In genomic region chr6:135026755-135027154, GRCm38 (mm10) we compare ENCODE assay signal across 18 mouse cellular contexts. TPM values are rescaled to one million over a fixed set of nuclear protein-coding genes. Genes with fewer than 3 reads are reported as not detected.
DNase-seq lines count a peak whose midpoint lies in the region; ATAC-seq and TF ChIP-seq lines count a peak whose summit lies in the region.
"Had no signal": no experiment of that assay in that cellular context is flagged by ENCODE, and none has a peak within 500 bp of the region (broad histone marks: within the 10 kb centered on the region; RNA-seq: fewer than 3 reads in every experiment).

No protein-coding gene starts in this region.

- TF ChIP-seq EP300 in stomach, postnatal 0 days (optimal IDR thresholded peaks at IDR 0.05), result no peak

- no peaks in the 10 kb centered on the region for H3K9me3 ChIP-seq in heart, embryonic 10.5 days
- no peaks in the 10 kb centered on the region for H3K9me3 ChIP-seq in stomach, postnatal 0 days (ENCODE audit: control insufficient read depth, low read length)
- H3K9me3 ChIP-seq: embryonic facial prominence, embryonic 12.5 days; hindbrain, embryonic 10.5 days; limb, embryonic 15.5 days; midbrain, embryonic 12.5 days; stomach, embryonic 15.5 days had no signal

- no peak overlapping the region for H3K4me2 ChIP-seq in stomach, postnatal 0 days (replicated peaks; ENCODE audit: low read depth)
- H3K4me2 ChIP-seq: embryonic facial prominence, embryonic 12.5 days; limb, embryonic 15.5 days; midbrain, embryonic 12.5 days; stomach, embryonic 15.5 days had no signal

- no peak overlapping the region for H3K9ac ChIP-seq in stomach, postnatal 0 days (ENCODE audit: low read length)
- H3K9ac ChIP-seq: embryonic facial prominence, embryonic 12.5 days; limb, embryonic 15.5 days; midbrain, embryonic 12.5 days; stomach, embryonic 15.5 days had no signal

- H3K27me3 ChIP-seq in heart, embryonic 10.5 days (ENCODE audit: insufficient read depth, poor library complexity, severe bottlenecking), result no peaks in the 10 kb centered on the region
- H3K27me3 ChIP-seq in stomach, postnatal 0 days (ENCODE audit: control insufficient read depth, insufficient read depth, low read length), result no peaks in the 10 kb centered on the region
- H3K27me3 ChIP-seq: CH12.LX; embryonic facial prominence, embryonic 12.5 days; limb, embryonic 15.5 days; midbrain, embryonic 12.5 days; stomach, embryonic 15.5 days had no signal

- no peaks in the 10 kb centered on the region for H3K4me1 ChIP-seq in heart, embryonic 10.5 days
- no peaks in the 10 kb centered on the region for H3K4me1 ChIP-seq in stomach, postnatal 0 days (replicated peaks; ENCODE audit: control insufficient read depth, insufficient read depth)
- H3K4me1 ChIP-seq: embryonic facial prominence, embryonic 12.5 days; hindbrain, embryonic 10.5 days; limb, embryonic 15.5 days; midbrain, embryonic 12.5 days; stomach, embryonic 15.5 days had no signal

- WGBS in heart, embryonic 10.5 days, result 71% methylated on average over 2 of the region's 2 CpGs
- WGBS in stomach, postnatal 0 days, result 59% methylated on average over 2 of the region's 2 CpGs

- no peak overlapping the region for H3K27ac ChIP-seq in heart, embryonic 10.5 days
- H3K27ac ChIP-seq in stomach, postnatal 0 days (replicated peaks), result peak overlapping the region; percentile 65
- H3K27ac ChIP-seq: embryonic facial prominence, embryonic 12.5 days; heart, adult 2 months; hindbrain, embryonic 10.5 days; limb, embryonic 15.5 days; midbrain, embryonic 12.5 days; stomach, embryonic 15.5 days had no signal

- peaks cover 37% of the 10 kb centered on the region for H3K36me3 ChIP-seq in heart, embryonic 10.5 days
- peaks cover 16% of the 10 kb centered on the region for H3K36me3 ChIP-seq in stomach, postnatal 0 days (ENCODE audit: control insufficient read depth, insufficient read depth, low read length)

- TF ChIP-seq CTCF in stomach, postnatal 0 days (IDR thresholded peaks at IDR 0.05; ENCODE audit: low read depth), result no peak

- DNase-seq in heart, postnatal 4 days, result peak; percentile 54
- DNase-seq in heart, embryonic 10.5 days (ENCODE audit: low spot score), result no peak
- DNase-seq in urinary bladder, postnatal 25 days (ENCODE audit: low spot score), result peak; percentile 27
- DNase-seq in urinary bladder, postnatal 10 days (ENCODE audit: low spot score), result no peak
- peak; percentile 37 for DNase-seq in adrenal gland, adult 8-10 months
- DNase-seq in stomach, postnatal 0 days (ENCODE audit: low spot score), result peak; percentile 25
- DNase-seq in B cell, adult 2 months, result no peak
- DNase-seq: cerebellum, adult 11-12 months; spleen, adult 18-20 months had no signal

- H3K4me3 ChIP-seq in heart, embryonic 10.5 days, result no peak overlapping the region
- no peak overlapping the region for H3K4me3 ChIP-seq in stomach, postnatal 0 days (ENCODE audit: low read depth, low read length)
- H3K4me3 ChIP-seq: embryonic facial prominence, embryonic 12.5 days; heart, adult 2 months; hindbrain, embryonic 10.5 days; limb, embryonic 15.5 days; midbrain, embryonic 12.5 days; stomach, embryonic 15.5 days had no signal

- peak; percentile 6; the same call in 1 of the 2 replicates for ATAC-seq in stomach, postnatal 0 days (ENCODE audit: low FRiP score, low TSS enrichment)
- no peak for ATAC-seq in megakaryocyte-erythroid progenitor cell, adult 5-6 weeks (replicated peaks; ENCODE audit: low FRiP score, low TSS enrichment, poor library complexity, severe bottlenecking)

RNA-seq across cellular contexts. Expression of gene Ddx47, which starts 15.3 kb away (rescaled TPM):
- total RNA-seq in heart, postnatal 4 days (2021), result 10 to 100 TPM; 42.2 to 44.1 TPM
- 75.6 and 99.1 TPM in 2 replicates for polyA plus RNA-seq in heart, embryonic 10.5 days (2016; fragmentation: Nextera tagmentation; extraction: Ambion mirVana)
- total RNA-seq in adrenal gland, adult 8-10 months (2022), result 10 to 100 TPM; 68.5 to 72.8 (median 72.4) TPM
- 46.0 and 47.7 TPM in 2 replicates for polyA plus RNA-seq in stomach, postnatal 0 days (2015; fragmentation: Nextera tagmentation; extraction: Ambion mirVana)
- 87.5 and 108 TPM in 2 replicates for total RNA-seq in megakaryocyte-erythroid progenitor cell, adult 5-6 weeks (2014; fragmentation: Nextera tagmentation)
- total RNA-seq in megakaryocyte-erythroid progenitor cell, adult 5-6 weeks (2017), result 135 and 173 TPM in 2 replicates

RNA-seq across cellular contexts. Expression of gene Gprc5a, which starts 38.7 kb away (rescaled TPM):
- total RNA-seq in heart, postnatal 4 days (2021), result 1 to 10 TPM; 3.7 to 4.0 TPM
- polyA plus RNA-seq in heart, embryonic 10.5 days (2016; fragmentation: Nextera tagmentation; extraction: Ambion mirVana), result 2.6 and 3.2 TPM in 2 replicates
- total RNA-seq in adrenal gland, adult 8-10 months (2022), result under 1 TPM; 0.27 to 0.59 (median 0.41) TPM
- 9.8 and 13.5 TPM in 2 replicates for polyA plus RNA-seq in stomach, postnatal 0 days (2015; fragmentation: Nextera tagmentation; extraction: Ambion mirVana)
- not detected in 2 replicates for total RNA-seq in megakaryocyte-erythroid progenitor cell, adult 5-6 weeks (2014; fragmentation: Nextera tagmentation)
- 1.1 TPM in 1 of 2 replicates, not detected in the other for total RNA-seq in megakaryocyte-erythroid progenitor cell, adult 5-6 weeks (2017)
- total RNA-seq: layer of hippocampus, postnatal 25 days had no signal

RNA-seq across cellular contexts. Expression of gene Apold1, which starts 45.2 kb away (rescaled TPM):
- total RNA-seq in heart, postnatal 4 days (2021), result 10 to 100 TPM; 29.5 to 36.8 TPM
- 2.2 and 2.9 TPM in 2 replicates for polyA plus RNA-seq in heart, embryonic 10.5 days (2016; fragmentation: Nextera tagmentation; extraction: Ambion mirVana)
- total RNA-seq in adrenal gland, adult 8-10 months (2022), result 1 to 10 TPM; 1.8 to 8.8 (median 2.2) TPM
- 1.5 and 1.8 TPM in 2 replicates for polyA plus RNA-seq in stomach, postnatal 0 days (2015; fragmentation: Nextera tagmentation; extraction: Ambion mirVana)
- total RNA-seq in megakaryocyte-erythroid progenitor cell, adult 5-6 weeks (2014; fragmentation: Nextera tagmentation), result 0.90 and 1.5 TPM in 2 replicates
- total RNA-seq in megakaryocyte-erythroid progenitor cell, adult 5-6 weeks (2017), result 0.66 and 0.80 TPM in 2 replicates

Comparison
In these comparisons a context has a peak if more than half of its experiments do, and no peak if none do; other contexts are left out.
1. DNase-seq: peak in heart, postnatal 4 days (single experiment), urinary bladder, postnatal 25 days (single experiment), adrenal gland, adult 8-10 months (single experiment) and stomach, postnatal 0 days (single experiment); none in heart, embryonic 10.5 days (single experiment), urinary bladder, postnatal 10 days (single experiment) and B cell, adult 2 months (0 of 2).